Mouse (Mus musculus) spleen, adult 2 months (tissue): ENCODE measurements around the gene Cacna1g.

Source experiments
- CTCF ChIP-seq: fragments of 200-500 bp; IDR thresholded peaks from 2 replicates; pipeline ENCODE4 v1.5.1; 2011; ENCODE audit warnings: mild to moderate bottlenecking, inconsistent platforms; ENCODE audit not compliant: insufficient read depth, insufficient read length, insufficient replicate concordance; ENCODE audit errors: extremely low read depth
- POLR2A ChIP-seq: fragments of 200-500 bp; IDR thresholded peaks from 2 replicates; pipeline ENCODE4 v1.6.1; 2011; ENCODE audit warnings: low read depth, low read length, inconsistent platforms

- TF ChIP-seq CTCF, result no peak
- TF ChIP-seq POLR2A, result no peak
These were observed 111.9 kb downstream of the Cacna1g start for GRCm38 (mm10) chr11:94362101-94362500.
